8 mouse cellular contexts compared by ENCODE assay signal in genomic region chr13:23738041-23738440, GRCm38 (mm10). TPM values are rescaled to one million over a fixed set of nuclear protein-coding genes. Genes with fewer than 3 reads are reported as not detected.
A peak's percentile ranks its signal among the peaks of the same experiment; 100 is the strongest.
DNase-seq lines count a peak whose midpoint lies in the region; ATAC-seq and TF ChIP-seq lines count a peak whose summit lies in the region.

No protein-coding gene starts in this region.

- peak overlapping the region; percentile 96; the same call in 1 of the 2 replicates for H3K4me2 ChIP-seq in hindbrain, embryonic 11.5 days (replicated peaks; ENCODE audit: low read depth, low read length)

- H3K27ac ChIP-seq in left cerebral cortex, adult 2 months, result peak overlapping the region; percentile 93
- H3K27ac ChIP-seq in hindbrain, embryonic 11.5 days (ENCODE audit: low read depth, low read length), result peak overlapping the region; percentile 96
- peak overlapping the region; percentile 96 for H3K27ac ChIP-seq in midbrain, embryonic 10.5 days (replicated peaks)

- peak overlapping the region; percentile 83 for H3K4me3 ChIP-seq in left cerebral cortex, adult 2 months
- H3K4me3 ChIP-seq in hindbrain, embryonic 11.5 days (ENCODE audit: low read depth, low read length), result peak overlapping the region; percentile 57
- peak overlapping the region; percentile 67 for H3K4me3 ChIP-seq in midbrain, embryonic 10.5 days

- DNase-seq in left cerebral cortex, adult 2 months (ENCODE audit: extremely low spot score in 1 of 2, low spot score in 2 of 2), result no peak
- no peak for DNase-seq in left cerebral cortex, adult 11 months (ENCODE audit: low spot score)
- peak; percentile 23 for DNase-seq in c-Kit-positive CD71-positive TER-119-negative erythroid progenitor cells, embryonic 14.5 days (ENCODE audit: low read depth)
- peak; percentile 43 for DNase-seq in hindbrain, embryonic 11.5 days (ENCODE audit: low spot score)
- no peak for DNase-seq in midbrain, embryonic 10.5 days (ENCODE audit: low spot score)
- DNase-seq in adrenal gland, postnatal 10 days, result no peak
- no peak for DNase-seq in adrenal gland, postnatal 25 days

- H3K27me3 ChIP-seq in hindbrain, embryonic 11.5 days (ENCODE audit: control insufficient read depth, insufficient read depth, low read length), result no peaks in the 10 kb centered on the region
- H3K27me3 ChIP-seq in midbrain, embryonic 10.5 days (ENCODE audit: low read depth, poor library complexity, severe bottlenecking), result no peaks in the 10 kb centered on the region

- no peak for ATAC-seq in hindbrain, embryonic 11.5 days (ENCODE audit: low FRiP score)
- ATAC-seq in frontal cortex, adult (ENCODE audit: low TSS enrichment), result no peak

- no peaks in the 10 kb centered on the region for H3K36me3 ChIP-seq in hindbrain, embryonic 11.5 days (ENCODE audit: control insufficient read depth, insufficient read depth, low read length)
- H3K36me3 ChIP-seq in midbrain, embryonic 10.5 days, result no peaks in the 10 kb centered on the region

- no peak for TF ChIP-seq CTCF in left cerebral cortex, adult 2 months (IDR thresholded peaks at IDR 0.05)

- H3K9me3 ChIP-seq in hindbrain, embryonic 11.5 days (ENCODE audit: control insufficient read depth, low read length), result no peaks in the 10 kb centered on the region
- H3K9me3 ChIP-seq in midbrain, embryonic 10.5 days (replicated peaks), result no peaks in the 10 kb centered on the region

- intact Hi-C loops in left cerebral cortex, adult 2 months (cut with DNase I), result loop anchor here (5.0 kb wide), 2 partner anchors 116 to 1696 kb away; partner anchors contain the start of genes Hist1h1e, Hist1h2ag, Hist1h2be and Hist1h2bj

- WGBS in hindbrain, embryonic 11.5 days, result 17% methylated on average over 4 of the region's 4 CpGs
- WGBS in midbrain, embryonic 10.5 days, result 22% methylated on average over 4 of the region's 4 CpGs

- H3K4me1 ChIP-seq in hindbrain, embryonic 11.5 days (replicated peaks; ENCODE audit: control insufficient read depth, insufficient read depth, low read length), result 0 out of 2 replicates have a peak, but pooled peaks cover 3% of the 10 kb centered on the region
- H3K4me1 ChIP-seq in midbrain, embryonic 10.5 days, result peaks cover 34% of the 10 kb centered on the region

- H3K9ac ChIP-seq in hindbrain, embryonic 11.5 days (ENCODE audit: low read depth, low read length), result peak overlapping the region; percentile 44; the same call in 1 of the 2 replicates

RNA-seq across cellular contexts. Expression of gene Hist1h1c, which starts 0.6 kb away (rescaled TPM):
- 10 to 100 TPM; 53.4 to 53.7 TPM for total RNA-seq in left cerebral cortex, adult 2 months (2021)
- polyA plus RNA-seq in hindbrain, embryonic 11.5 days (2014; fragmentation: Nextera tagmentation; extraction: Ambion mirVana), result 14.9 and 16.7 TPM in 2 replicates
- polyA plus RNA-seq in midbrain, embryonic 10.5 days (2016; fragmentation: Nextera tagmentation; extraction: Ambion mirVana), result 8.8 and 9.5 TPM in 2 replicates
- total RNA-seq in adrenal gland, postnatal 10 days (2021), result 100 to 1,000 TPM; 366 to 432 TPM
- 248 and 316 TPM in 2 replicates for total RNA-seq in adrenal gland, postnatal 25 days (2021)

RNA-seq across cellular contexts. Expression of gene Hist1h3c, which starts 7.4 kb away (rescaled TPM):
- total RNA-seq in left cerebral cortex, adult 2 months (2021), result 1 to 10 TPM; 1.0 to 1.3 TPM
- polyA plus RNA-seq in hindbrain, embryonic 11.5 days (2014; fragmentation: Nextera tagmentation; extraction: Ambion mirVana), result 10.7 and 11.3 TPM in 2 replicates
- 7.3 and 9.5 TPM in 2 replicates for polyA plus RNA-seq in midbrain, embryonic 10.5 days (2016; fragmentation: Nextera tagmentation; extraction: Ambion mirVana)
- 100 to 1,000 TPM; 127 to 144 TPM for total RNA-seq in adrenal gland, postnatal 10 days (2021)
- total RNA-seq in adrenal gland, postnatal 25 days (2021), result 33.0 and 40.6 TPM in 2 replicates

RNA-seq across cellular contexts. Expression of gene Hist1h2bb, which starts 8.5 kb away (rescaled TPM):
- total RNA-seq in left cerebral cortex, adult 2 months (2021), result 10 to 100 TPM; 12.3 to 19.0 TPM
- polyA plus RNA-seq in hindbrain, embryonic 11.5 days (2014; fragmentation: Nextera tagmentation; extraction: Ambion mirVana), result 1.4 and 3.0 TPM in 2 replicates
- 2.3 and 2.4 TPM in 2 replicates for polyA plus RNA-seq in midbrain, embryonic 10.5 days (2016; fragmentation: Nextera tagmentation; extraction: Ambion mirVana)
- total RNA-seq in adrenal gland, postnatal 10 days (2021), result 100 to 1,000 TPM; 173 to 206 TPM
- total RNA-seq in adrenal gland, postnatal 25 days (2021), result 56.1 and 68.8 TPM in 2 replicates

RNA-seq across cellular contexts. Expression of gene Hist1h2ab, which starts 12.9 kb away (rescaled TPM):
- total RNA-seq in left cerebral cortex, adult 2 months (2021), result 10 to 100 TPM; 19.9 to 21.0 TPM
- polyA plus RNA-seq in hindbrain, embryonic 11.5 days (2014; fragmentation: Nextera tagmentation; extraction: Ambion mirVana), result 42.5 and 50.0 TPM in 2 replicates
- polyA plus RNA-seq in midbrain, embryonic 10.5 days (2016; fragmentation: Nextera tagmentation; extraction: Ambion mirVana), result 44.4 and 45.3 TPM in 2 replicates
- 100 to 1,000 TPM; 281 to 334 TPM for total RNA-seq in adrenal gland, postnatal 10 days (2021)
- 76.6 and 90.4 TPM in 2 replicates for total RNA-seq in adrenal gland, postnatal 25 days (2021)

RNA-seq across cellular contexts. Expression of gene Hist1h3b, which starts 14.0 kb away (rescaled TPM):
- total RNA-seq in left cerebral cortex, adult 2 months (2021), result 1 to 10 TPM; 6.6 to 7.5 TPM
- 6.5 and 10.7 TPM in 2 replicates for polyA plus RNA-seq in hindbrain, embryonic 11.5 days (2014; fragmentation: Nextera tagmentation; extraction: Ambion mirVana)
- polyA plus RNA-seq in midbrain, embryonic 10.5 days (2016; fragmentation: Nextera tagmentation; extraction: Ambion mirVana), result 8.1 and 11.3 TPM in 2 replicates
- 100 to 1,000 TPM; 390 to 424 TPM for total RNA-seq in adrenal gland, postnatal 10 days (2021)
- total RNA-seq in adrenal gland, postnatal 25 days (2021), result 94.0 and 112 TPM in 2 replicates

Comparison
In these comparisons a context has a peak if more than half of its experiments do, and no peak if none do; other contexts are left out.
1. DNase-seq: peak in c-Kit-positive CD71-positive TER-119-negative erythroid progenitor cells, embryonic 14.5 days (single experiment) and hindbrain, embryonic 11.5 days (single experiment); none in left cerebral cortex, adult 2 months (0 of 2), left cerebral cortex, adult 11 months (single experiment), midbrain, embryonic 10.5 days (single experiment), adrenal gland, postnatal 10 days (single experiment) and adrenal gland, postnatal 25 days (single experiment).
2. RNA of gene Hist1h3c, which starts 7.4 kb away (total RNA-seq): 127 to 144 TPM in adrenal gland, postnatal 10 days and 33.0 to 40.6 TPM in adrenal gland, postnatal 25 days; 1.0 to 1.3 TPM in left cerebral cortex, adult 2 months; every median in the first group is over 10 times any median in the second.
3. Peak in every context shown above with its lines, with median percentiles within 50 percentile points of each other: H3K27ac ChIP-seq and H3K4me3 ChIP-seq.